12 mouse cellular contexts compared by ENCODE assay signal in genomic region chr2:65220563-65220962, GRCm38 (mm10). TPM values are rescaled to one million over a fixed set of nuclear protein-coding genes. Genes with fewer than 3 reads are reported as not detected.
DNase-seq lines count a peak whose midpoint lies in the region; ATAC-seq and TF ChIP-seq lines count a peak whose summit lies in the region.
"Had no signal": no experiment of that assay in that cellular context is flagged by ENCODE, and none has a peak within 500 bp of the region (broad histone marks: within the 10 kb centered on the region; RNA-seq: fewer than 3 reads in every experiment).

No protein-coding gene starts in this region.

- no peaks in the 10 kb centered on the region; the same call in 1 of the 2 replicates for H3K36me3 ChIP-seq in kidney, adult 2 months (ENCODE audit: control insufficient read depth, insufficient read depth, low read length)
- no peaks in the 10 kb centered on the region for H3K36me3 ChIP-seq in midbrain, embryonic 15.5 days (replicated peaks)
- H3K36me3 ChIP-seq: midbrain, embryonic 13.5 days; neural tube, embryonic 13.5 days had no signal

- H3K27me3 ChIP-seq in kidney, adult 2 months (replicated peaks; ENCODE audit: control insufficient read depth, insufficient read depth, low read length) = no peaks in the 10 kb centered on the region
- no peaks in the 10 kb centered on the region for H3K27me3 ChIP-seq in midbrain, embryonic 15.5 days (replicated peaks)
- H3K27me3 ChIP-seq: midbrain, embryonic 13.5 days; neural tube, embryonic 13.5 days had no signal

- no peak for ATAC-seq in midbrain, embryonic 15.5 days (replicated peaks)
- ATAC-seq: midbrain, embryonic 13.5 days had no signal

- TF ChIP-seq POLR2A in kidney, adult 2 months (IDR thresholded peaks at IDR 0.05; ENCODE audit: low read depth, low read length) = no peak

- peak; percentile 66 for DNase-seq in kidney, adult 2 months
- DNase-seq in kidney, adult 8-10 months = no peak
- peak; percentile 79 for DNase-seq in gastrocnemius, adult 2 months
- peak; percentile 25 to 31 for DNase-seq in gastrocnemius, postnatal 36 days
- DNase-seq in heart, postnatal 36 days = peak; percentile 63 to 67
- DNase-seq in left cerebral cortex, adult 18-20 months (ENCODE audit: low spot score in 2 of 2) = no peak
- no peak for DNase-seq in retina, postnatal 1 day
- DNase-seq: right cerebral cortex, postnatal 14 days had no signal

- no peak overlapping the region for H3K4me2 ChIP-seq in midbrain, embryonic 15.5 days
- H3K4me2 ChIP-seq: midbrain, embryonic 13.5 days; neural tube, embryonic 13.5 days had no signal

- H3K9ac ChIP-seq in midbrain, embryonic 15.5 days = no peak overlapping the region
- H3K9ac ChIP-seq: midbrain, embryonic 13.5 days; neural tube, embryonic 13.5 days had no signal

- WGBS in kidney, adult 2 months = 42% methylated on average over 1 of the region's 1 CpGs
- WGBS in midbrain, embryonic 15.5 days = 87% methylated on average over 1 of the region's 1 CpGs

- no peak for TF ChIP-seq CTCF in kidney, adult 2 months (conservative IDR thresholded peaks at IDR 0.05; ENCODE audit: insufficient read depth, insufficient read length, low read depth, low read length)
- TF ChIP-seq CTCF in gastrocnemius, adult 2 months (IDR thresholded peaks at IDR 0.05) = no peak

- H3K9me3 ChIP-seq in midbrain, embryonic 15.5 days = no peaks in the 10 kb centered on the region
- H3K9me3 ChIP-seq: midbrain, embryonic 13.5 days; neural tube, embryonic 13.5 days had no signal

- intact Hi-C loops in gastrocnemius, adult 2 months (cut with DNase I) = no loop called here
- intact Hi-C loops in gastrocnemius, postnatal 36 days (cut with DNase I) = no loop called here
- intact Hi-C loops in heart, postnatal 36 days (cut with DNase I) = no loop called here

- H3K4me1 ChIP-seq in kidney, adult 2 months (ENCODE audit: control insufficient read depth, insufficient read depth, low read length) = peaks cover 53% of the 10 kb centered on the region
- H3K4me1 ChIP-seq in midbrain, embryonic 15.5 days = no peaks in the 10 kb centered on the region
- H3K4me1 ChIP-seq: midbrain, embryonic 13.5 days; neural tube, embryonic 13.5 days had no signal

- H3K27ac ChIP-seq in kidney, adult 2 months (ENCODE audit: insufficient read depth, low read depth, low read length) = peak overlapping the region; percentile 24; the same call in 1 of the 2 replicates
- H3K27ac ChIP-seq in gastrocnemius, adult 2 months = peak overlapping the region; percentile 69
- no peak overlapping the region for H3K27ac ChIP-seq in midbrain, embryonic 15.5 days
- H3K27ac ChIP-seq: midbrain, embryonic 13.5 days; neural tube, embryonic 13.5 days; stomach, postnatal 0 days had no signal

- H3K4me3 ChIP-seq in kidney, adult 2 months (ENCODE audit: insufficient read depth, low read depth, low read length) = no peak overlapping the region
- no peak overlapping the region for H3K4me3 ChIP-seq in gastrocnemius, adult 2 months
- no peak overlapping the region for H3K4me3 ChIP-seq in midbrain, embryonic 15.5 days
- H3K4me3 ChIP-seq: midbrain, embryonic 13.5 days; neural tube, embryonic 13.5 days had no signal

RNA-seq across cellular contexts. Expression of gene Cobll1, which starts 18.6 kb away (rescaled TPM):
- polyA plus RNA-seq in kidney, adult 2 months (2012; rRNA removed) = 51.7 and 53.2 TPM in 2 replicates
- 1 to 10 TPM; 4.4 to 5.7 TPM for total RNA-seq in gastrocnemius, adult 2 months (2021)
- 1 to 10 TPM; 2.9 to 5.0 TPM for total RNA-seq in gastrocnemius, postnatal 36 days (2021)
- 10 to 100 TPM; 66.8 to 78.2 TPM for total RNA-seq in heart, postnatal 36 days (2021)
- total RNA-seq in left cerebral cortex, adult 18-20 months (2021) = 1 to 10 TPM; 6.3 to 7.3 TPM
- polyA plus RNA-seq in midbrain, embryonic 15.5 days (2015; fragmentation: Nextera tagmentation; extraction: Ambion mirVana) = 3.1 and 3.4 TPM in 2 replicates

Comparison
In these comparisons a context has a peak if more than half of its experiments do, and no peak if none do; other contexts are left out.
1. DNase-seq: peak in kidney, adult 2 months (single experiment), gastrocnemius, adult 2 months (single experiment), gastrocnemius, postnatal 36 days (2 of 2) and heart, postnatal 36 days (2 of 2); none in kidney, adult 8-10 months (0 of 2), left cerebral cortex, adult 18-20 months (0 of 2) and retina, postnatal 1 day (single experiment).
2. RNA of gene Cobll1, which starts 18.6 kb away (total RNA-seq): 66.8 to 78.2 TPM in heart, postnatal 36 days; 6.3 to 7.3 TPM in left cerebral cortex, adult 18-20 months, 4.4 to 5.7 TPM in gastrocnemius, adult 2 months and 2.9 to 5.0 TPM in gastrocnemius, postnatal 36 days; every median in the first group is over 4 times any median in the second.